Mouse (Mus musculus): ENCODE measurements around the gene Slc52a3. TPM values are rescaled to one million over a fixed set of nuclear protein-coding genes. Genes with fewer than 3 reads are reported as not detected.

Gene Slc52a3
- total RNA-seq (2021): 1 to 10 TPM; 1.6 to 2.9 TPM
- long read RNA-seq, experiment 1, partial matches to known transcripts: 0 of 4 reads
- long read RNA-seq, experiment 1, other reads (novel, unspliced or antisense): 0 of 4 reads
- long read RNA-seq, experiment 2, partial matches to known transcripts: 0 of 2 reads
- long read RNA-seq, experiment 2, other reads (novel, unspliced or antisense): 0 of 2 reads

DNA sequence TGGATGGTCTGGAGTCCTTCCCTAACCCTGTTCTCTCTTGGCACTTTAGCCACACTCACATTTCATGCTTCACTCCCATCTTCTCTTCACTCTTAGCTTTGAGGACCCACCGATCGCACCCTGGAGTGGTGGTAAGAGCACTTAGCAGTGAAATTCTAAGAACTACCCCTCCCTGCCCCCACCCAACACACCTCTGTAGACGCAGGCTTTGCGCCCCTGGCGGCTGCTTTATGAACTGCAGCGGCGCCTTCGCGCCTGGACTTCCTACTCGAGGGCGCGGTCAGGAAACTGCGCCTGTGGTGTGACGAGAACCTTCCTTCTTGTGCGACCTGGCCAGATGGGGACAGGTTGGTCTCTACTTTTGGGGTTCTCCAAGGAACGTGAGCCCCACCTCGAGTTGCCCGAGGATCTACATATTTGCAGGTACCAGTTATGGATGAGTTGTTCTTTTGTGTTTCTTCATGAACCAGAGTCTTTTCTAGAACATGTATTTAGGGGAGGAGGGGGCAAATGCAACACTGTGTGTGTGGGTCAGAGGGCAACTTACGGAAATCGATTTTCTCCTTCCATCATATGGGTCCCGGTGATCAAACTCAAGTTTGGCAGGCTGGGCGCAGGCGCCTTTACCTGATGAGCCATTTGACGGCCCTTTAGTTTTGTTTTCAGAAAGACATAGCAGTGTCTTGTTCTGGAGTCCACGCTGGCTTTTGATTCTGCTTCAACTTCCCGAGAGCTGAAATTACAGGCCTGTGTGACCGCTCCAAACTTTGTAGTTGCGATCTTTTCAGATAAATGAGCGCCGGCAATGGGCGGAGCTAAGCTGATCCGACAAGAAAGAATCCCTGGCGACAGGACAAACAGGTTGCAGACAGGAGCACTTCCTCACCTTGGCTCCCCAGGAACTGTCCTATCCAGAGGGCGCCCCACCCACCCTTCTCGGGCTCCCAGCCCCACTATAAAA lies at the start of gene Slc52a3:
Gene Slc52a3, plus strand, starts transcription at position 283 of the 961 bp plus-strand sequence.
- peak; percentile 88 to 95 for DNase-seq

DNA sequence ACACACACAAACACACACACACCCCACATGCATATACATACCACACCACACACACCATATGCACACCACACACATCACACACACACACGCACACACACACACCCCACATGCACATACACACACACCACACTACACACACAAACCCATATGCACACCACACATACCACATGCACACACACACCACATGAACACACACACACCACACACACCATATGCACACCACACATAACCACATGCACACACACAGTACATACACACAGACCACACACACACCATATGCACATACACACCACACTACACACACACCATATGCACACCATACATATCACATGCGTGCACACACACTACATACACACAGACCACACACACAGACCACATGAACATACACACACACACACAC lies 48.7 kb upstream of the Slc52a3 start:
- no peak for DNase-seq

DNA sequence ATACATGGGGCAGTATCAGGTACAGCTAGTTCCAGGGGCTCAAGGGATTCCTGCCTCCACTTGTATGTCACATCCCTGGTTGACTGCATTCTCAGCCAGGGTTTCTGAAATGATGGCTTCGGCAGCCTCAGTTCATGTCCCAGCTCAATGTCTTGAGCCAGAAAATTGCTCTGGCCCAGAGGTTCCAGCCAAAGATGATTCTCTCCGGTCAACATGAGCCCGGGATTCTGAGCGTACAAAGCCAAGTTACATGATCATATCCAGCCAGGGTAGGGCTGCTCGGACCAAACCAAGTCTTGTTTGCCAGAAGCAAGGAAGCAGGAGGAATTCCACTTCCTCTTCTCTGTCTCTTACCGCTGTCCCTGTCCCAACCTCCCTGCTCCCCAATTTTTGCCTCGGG lies 48.0 kb upstream of the Slc52a3 start:
- peak; percentile 26 to 58 for DNase-seq

DNA sequence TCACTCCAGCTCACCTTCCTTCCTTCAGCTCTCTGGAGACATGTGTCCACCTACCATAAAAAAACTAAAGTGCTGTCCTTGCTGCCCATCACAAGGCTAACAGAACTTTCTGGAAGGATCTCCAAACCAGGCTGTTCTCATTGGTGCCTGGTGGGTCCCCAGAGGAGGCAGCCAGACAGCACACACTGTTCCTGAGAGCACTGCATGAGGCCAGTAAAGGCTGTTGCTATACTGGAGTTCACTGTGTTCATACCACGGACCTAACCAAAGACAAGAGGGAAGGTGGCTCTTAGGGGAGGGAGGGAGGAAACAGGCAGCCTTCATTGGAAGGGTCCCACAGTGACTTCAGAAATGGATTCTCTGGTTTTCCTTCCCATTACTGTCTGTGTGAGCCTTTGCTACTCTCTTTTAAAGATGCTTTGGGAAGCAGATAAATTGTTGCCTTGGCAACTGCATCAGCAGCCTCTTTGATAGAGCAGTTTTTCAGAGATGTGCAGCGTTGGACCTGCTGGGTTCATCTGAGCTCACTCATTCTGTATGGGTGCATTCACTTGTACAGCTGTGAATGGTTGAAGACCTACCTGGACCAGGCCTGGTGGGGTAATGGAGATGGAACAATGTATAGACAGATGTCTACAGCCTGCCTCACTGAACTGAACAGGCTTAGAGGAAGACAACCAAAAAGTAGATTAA lies 47.1 kb upstream of the Slc52a3 start:
- DNase-seq: no peak

DNA sequence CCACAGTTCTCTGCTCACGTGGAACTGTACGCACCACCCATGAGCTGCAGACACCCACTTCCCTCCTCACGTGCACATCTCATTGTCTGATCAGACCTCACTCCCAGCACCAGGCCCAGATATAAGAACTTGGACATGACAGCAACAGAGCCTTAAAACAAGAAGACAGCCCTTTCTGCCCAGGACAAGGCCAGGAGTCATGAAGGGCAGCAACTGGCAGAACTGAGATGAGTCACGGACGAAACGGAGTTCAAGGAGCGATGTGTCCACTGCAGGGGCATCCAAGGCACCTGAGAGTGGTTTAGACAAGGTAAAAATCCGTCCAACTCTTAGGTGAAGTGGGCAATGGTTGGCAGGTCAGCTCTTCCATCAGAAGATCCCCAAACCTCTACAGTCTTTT lies 42.6 kb upstream of the Slc52a3 start:
- no peak for DNase-seq

DNA sequence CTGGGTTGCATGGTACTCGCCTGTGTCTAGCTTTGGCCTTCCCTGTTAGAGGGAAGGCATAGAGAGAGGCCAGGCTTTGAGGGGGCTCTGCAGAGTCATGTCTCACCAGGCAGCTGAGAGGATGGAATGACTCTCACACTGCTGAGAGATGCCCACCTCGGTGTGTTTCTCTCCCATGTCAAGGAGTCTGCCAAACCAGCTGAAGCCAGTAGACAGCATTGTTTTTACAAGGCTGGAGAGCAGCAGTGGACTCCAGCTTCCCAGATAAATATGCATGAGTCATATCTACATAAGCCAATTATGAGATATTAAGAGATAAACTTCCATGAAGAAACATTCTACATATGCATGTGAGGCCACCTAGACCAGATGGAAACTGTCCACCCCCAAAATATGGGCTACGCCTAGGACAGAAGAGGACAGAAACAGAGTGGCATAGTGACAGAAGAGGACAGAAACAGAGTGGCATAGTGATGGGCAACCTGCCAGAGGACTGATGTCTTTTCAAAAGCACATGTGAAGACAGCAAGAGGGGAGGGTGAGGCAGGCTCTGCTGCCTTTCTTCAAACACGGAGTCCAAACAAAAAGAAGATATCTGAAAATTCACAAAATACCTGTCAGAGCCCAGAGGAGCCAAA lies 39.7 kb upstream of the Slc52a3 start:
- DNase-seq: peak in 1 of 2 experiments; percentile 43

DNA sequence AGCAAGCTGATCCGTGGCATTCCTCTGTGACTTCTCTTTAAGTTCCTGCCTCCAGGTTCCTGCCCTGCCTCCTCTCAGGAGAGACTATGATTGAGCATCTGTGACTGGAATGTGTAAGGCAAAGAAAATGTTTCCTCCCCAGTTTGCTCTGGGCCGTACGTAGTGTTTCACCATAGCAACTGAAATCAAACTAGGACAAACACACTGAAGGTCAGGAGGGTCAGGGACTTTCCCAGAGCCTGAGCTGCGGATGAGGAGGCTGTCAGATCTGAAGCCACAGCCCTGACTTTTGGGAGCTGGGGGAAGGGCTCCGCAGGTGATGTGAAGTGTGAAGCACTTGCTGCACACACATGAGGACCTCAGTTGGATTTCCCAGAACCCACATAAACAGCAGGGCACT lies 37.0 kb upstream of the Slc52a3 start:
- DNase-seq: peak; percentile 49 to 78

DNA sequence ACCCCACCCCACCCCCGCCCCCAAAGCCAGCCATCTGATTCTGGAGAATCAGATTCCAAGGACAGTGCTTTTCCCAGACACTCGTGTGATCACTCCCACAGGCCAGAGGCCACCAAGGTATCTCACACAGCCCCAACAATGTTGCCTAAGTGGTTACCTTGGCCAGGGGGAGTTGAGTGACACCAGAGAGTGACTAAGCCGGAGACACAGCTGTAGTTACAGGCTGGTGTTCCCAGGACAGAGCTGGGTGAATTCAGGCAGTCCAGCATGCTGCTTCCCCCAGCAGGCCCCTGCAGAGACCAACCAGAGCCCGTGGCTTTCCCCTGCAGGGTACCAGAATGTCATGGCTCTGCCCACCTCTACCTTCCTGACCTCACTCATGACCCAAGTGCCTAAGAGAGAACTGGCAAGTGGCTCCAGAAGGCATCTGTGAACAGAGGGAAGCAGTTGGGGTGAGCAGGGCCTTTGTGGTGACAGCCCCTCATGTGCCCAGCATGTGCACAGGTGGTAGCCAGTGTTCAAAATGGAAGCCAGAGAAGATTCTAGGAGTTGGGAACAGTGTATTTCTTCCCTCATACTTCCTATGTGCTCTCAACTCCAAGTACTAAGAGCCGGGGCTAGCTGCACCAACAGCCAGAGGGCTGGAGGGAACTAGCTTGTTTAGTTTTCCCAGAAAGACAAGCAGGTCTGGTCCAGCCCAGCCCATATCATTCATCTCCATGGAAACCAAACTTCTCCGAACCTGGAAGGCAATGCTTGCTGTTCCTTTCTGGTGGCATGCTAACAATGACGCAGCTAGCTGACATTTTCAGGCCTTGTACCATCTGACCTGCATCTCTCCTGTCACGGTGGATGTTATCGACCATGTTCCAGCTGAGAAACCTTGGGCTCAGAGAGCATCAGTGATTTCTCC lies 34.8 kb upstream of the Slc52a3 start:
- DNase-seq: no peak

DNA sequence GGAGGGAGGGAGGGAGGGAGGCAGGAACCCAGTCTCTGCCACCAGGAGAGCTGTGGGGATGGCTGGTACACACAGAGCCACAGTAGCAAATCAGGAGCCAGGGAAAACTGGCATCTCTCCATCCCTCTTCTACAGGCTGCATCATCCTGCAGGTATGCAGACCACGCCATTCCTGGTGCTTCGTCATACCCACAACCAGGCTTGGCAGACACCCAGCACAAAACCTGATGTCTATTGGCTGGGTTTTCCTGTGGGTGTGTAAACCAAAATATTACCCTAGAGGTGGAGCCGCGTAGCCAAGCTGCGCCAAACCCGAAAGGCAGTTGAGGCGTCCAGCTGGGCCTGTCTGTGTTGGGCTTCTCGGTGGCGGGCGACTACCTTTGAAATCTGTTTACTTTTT lies 33.8 kb upstream of the Slc52a3 start:
- peak; percentile 66 to 73 for DNase-seq

DNA sequence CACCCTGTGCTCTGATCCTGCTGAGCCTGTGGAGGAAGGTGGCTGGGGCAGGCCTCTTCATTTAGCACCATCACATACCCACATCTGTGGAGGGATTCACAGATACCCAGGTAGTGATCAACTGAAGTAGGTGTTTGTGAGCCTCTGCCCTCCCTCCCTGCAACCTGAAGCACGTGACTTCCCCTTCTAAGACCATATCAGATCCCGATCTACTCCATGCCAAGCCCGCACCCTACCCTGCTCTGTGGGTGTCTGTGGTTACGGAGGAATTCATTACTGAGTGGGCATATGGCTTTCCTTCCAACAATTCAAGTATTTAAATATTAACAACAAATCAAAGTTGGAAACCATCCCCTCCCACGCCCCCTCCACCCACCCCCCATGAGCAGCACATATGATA lies 33.0 kb upstream of the Slc52a3 start:
- no peak for DNase-seq

DNA sequence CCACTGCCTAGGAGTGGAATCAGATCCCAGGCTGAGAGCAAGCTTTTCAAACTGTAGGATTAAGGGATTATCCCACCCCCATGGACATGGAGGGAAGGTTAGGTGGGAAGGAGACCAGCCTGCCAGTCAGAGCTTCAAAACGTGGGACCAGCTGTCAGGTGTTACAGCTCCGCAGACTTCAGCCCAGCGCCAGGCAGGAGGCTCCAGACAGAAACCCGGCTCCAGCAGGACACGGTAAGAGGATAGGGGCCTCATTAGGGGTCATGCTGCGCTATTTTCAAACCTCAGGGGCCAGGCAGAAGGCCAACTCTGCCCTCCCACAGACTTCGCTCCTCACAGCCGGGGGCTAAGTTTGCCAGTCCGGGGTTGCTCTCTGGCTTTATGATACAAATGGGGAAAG lies 32.3 kb upstream of the Slc52a3 start:
- no peak for DNase-seq

DNA sequence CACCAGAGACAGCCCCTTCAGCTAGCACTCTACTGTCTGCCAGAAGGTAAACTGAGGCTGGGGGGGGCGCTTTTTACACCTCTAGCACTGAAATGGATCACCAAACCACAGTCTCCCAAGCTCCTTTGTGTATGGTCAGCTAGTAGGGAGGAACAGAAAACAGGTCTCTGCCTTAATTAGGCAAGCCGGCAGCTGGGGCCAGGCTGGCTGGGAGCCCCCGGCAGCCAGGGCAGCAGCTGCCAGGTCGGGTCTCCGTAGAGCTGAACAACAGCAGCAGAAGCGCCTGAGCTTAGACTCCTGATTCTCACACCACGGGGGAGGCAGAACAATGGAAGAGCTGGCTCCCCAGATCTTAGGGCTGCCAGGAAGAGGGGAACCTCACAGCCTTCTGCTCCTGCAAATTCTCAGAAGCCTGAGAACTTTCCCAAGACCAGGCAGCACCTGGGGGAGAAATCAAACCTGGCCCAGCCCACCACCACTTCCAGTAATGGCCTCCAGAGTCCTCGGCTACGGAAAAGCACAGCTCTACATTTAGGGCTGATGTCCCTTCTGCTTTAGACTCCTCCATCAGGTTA lies 29.0 kb upstream of the Slc52a3 start:
- DNase-seq: no peak

DNA sequence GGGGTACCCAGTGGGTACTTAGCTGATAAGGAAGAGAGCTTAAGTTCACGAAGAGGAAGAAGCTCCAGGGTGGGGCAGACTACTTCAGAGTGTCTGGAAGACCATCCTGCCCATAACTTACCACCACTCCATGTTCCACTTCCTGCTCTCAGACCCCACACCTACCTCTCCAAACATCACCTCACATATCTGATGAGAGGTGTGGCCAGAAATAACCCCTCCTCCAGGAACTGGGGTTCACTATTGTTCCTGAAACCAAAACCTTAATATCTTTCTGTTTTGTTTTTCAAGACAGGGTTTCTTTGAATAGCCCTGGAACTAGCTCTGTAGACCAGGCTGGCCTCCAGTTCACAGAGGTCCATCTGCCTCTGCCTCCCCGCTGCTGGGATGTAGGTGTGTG lies 28.5 kb upstream of the Slc52a3 start:
- DNase-seq: no peak

DNA sequence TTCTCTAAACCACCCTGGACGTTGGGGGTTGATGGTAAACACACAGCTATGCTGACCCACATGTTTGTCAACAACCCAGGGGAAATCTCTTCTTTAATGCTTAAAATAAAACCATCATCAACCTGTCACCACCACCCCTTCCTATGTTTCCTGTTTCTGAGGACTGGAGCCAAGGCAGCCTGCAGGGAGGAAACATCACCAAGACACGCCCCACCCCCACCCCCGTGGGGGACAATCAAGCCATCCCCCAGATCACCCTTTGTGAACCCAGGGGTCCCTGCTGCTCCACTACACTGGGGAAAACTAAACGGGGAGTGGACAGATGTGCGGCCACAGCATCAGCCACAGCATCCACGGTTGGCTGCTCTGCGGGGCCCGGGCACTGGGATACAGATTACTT lies 27.9 kb upstream of the Slc52a3 start:
- DNase-seq: peak in 1 of 2 experiments; percentile 47

DNA sequence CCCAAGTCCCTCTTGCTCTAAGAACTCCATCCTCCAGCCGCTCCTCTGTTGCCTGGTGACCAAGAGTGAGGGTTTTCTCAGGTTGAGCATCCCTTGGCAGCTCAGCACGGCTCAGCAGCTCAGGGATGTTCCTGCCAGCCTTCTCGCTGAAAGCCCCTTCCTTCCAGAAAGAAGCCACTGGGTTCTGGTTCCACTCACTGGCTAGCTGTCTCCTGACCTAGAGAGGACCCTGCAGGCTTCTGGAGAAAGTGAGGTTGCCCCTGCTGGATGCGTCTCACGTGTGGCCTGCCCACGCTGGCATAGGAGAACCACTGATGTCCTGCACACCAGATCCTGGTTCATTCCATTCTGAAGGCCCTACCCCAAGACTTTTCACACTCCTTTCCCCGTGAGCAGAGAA lies 27.3 kb upstream of the Slc52a3 start:
- DNase-seq: no peak

DNA sequence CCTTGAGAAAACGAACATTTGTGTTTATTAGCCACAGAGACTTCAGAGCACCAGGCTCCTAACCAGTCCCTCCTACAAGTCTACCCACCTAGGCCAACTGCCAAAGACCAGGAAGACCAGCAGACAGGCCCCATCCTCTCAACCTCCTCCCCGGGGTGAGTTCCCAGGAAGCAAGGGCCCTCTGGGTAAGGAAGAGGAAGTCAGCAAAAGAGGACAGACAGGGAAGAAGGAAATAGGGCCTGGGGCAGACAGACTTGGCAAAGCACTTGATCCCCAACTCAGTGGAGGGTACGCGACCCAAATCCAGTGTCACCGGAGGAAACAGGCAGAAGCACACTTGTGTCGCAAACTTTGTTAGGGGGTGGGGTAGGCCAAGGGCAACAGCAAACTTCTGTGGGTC lies 26.9 kb upstream of the Slc52a3 start:
- no peak for DNase-seq

DNA sequence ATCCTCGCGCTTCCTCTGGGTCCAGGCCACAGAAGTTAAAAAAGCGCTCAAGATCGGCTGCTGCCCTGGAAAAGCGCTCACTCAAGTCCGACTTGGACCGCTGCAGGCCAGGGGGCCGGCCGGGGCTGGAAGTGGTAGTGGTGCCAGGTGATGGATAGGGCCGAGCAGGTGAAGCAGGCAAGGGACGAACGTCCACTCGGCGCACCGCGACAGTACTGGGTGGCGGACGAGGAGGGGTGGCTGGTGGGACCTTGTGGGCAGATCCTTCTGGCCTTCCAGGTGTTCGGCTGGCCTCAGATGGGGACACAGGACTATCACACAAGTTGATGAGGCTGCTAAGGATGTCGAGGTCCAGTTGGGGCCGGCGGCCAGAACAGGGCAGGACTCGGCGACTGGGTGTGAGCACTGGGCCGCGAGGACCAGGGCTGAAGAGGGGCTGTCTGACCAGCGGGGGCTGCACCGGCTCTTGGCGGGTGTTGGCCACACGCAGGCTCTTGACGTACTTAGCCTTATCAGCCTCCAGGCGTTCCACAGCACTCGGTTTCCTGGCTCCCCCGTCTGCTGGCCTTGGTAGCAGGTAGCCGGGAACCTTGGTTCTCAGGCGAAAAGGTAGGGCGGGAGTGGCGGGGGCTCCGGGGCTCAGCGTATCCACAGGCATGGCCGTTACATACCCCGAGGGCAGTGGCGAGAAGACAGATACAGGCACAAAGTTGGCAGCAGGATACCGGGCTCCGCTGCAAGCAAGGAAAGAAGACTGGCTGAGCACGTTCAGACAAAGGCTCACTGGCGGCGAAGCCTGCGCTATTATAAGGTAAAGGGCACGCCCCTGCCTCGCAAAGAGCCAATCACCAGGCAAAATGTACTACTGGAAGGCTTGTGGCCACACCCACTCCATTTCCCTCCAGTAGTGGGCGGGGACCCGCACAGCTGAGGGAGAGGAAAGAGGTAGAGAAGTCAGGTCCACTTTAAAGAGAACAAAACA lies 25.8 kb upstream of the Slc52a3 start:
- DNase-seq: peak; percentile 90 to 93

DNA sequence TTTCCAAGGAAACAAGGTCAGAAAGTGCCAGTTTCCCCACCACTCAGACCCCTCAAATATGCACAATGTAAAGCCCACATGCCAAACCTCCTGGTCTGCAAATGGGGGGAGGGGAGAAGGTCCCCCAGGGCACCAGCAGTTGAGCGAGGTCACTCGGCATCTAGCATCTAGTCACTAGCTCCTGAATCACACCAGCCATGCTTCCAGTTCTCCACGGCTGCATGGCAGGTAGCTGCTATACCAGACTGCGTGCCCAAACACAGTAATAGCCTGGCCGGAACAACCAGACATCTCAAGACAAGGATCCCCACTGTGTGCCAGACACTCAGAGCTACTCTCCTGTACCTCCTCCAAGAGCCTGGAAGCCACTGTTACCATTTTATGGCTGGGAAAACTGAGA lies 24.6 kb upstream of the Slc52a3 start:
- no peak for DNase-seq

DNA sequence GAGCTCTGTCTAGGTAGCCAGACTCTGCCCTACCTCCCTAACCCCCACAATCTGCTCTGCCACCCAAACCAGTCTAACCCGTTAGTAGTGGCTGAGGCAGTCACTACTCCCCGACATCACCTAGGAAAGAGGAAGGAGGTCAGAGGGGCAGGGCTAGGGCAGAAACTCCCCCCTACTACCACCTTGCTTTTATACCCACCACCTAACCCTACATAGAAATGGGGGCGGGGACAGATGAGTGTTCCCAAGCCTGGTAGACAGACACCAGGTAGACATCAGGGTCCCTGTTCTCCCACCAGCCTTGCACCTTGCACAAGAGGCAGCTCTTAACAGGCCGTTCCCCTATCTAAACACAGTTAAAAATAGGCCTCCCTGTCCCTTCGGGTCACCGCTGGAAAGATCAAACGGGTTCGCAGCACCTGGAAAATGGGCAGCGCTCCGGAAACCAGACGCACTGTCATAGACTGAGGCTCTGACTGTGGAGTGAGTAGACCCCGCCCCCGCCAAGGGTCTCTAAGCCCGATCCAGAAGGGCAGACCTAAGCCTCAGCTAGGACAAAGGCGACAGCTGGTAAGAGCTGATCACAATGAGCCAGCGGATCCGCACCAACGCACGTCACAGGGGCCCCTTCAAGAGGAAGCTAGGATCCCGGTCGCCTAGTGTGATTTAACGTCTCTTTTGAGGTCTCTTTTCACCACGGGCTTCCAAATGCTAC lies 23.3 kb upstream of the Slc52a3 start:
- DNase-seq: peak in 1 of 2 experiments; percentile 57

Measured in heart, adult 18-20 months (tissue).